8 mouse cellular contexts compared by ENCODE assay signal in the genomic region with DNA sequence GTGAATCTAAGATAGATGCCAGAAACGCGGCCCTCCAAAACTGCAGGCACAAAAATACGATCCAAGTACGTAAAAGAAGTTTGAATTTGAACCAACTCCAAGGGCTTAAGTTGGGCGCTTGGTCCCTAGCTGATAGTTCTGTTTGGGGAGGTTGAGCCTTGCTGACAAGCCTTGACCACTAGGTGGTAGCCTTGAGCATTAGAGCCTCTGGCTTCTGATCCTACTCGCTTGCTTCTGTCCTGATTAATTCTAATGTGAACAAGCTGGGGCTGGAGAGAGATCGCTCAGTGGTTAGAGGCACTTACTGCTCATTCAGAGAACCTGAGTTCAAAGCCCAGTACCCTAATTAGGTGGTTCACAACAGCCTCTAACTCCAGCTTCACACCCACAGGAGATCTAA. TPM values are rescaled to one million over a fixed set of nuclear protein-coding genes. Genes with fewer than 3 reads are reported as not detected.
A peak's percentile ranks its signal among the peaks of the same experiment; 100 is the strongest.
DNase-seq lines count a peak whose midpoint lies in the region; ATAC-seq and TF ChIP-seq lines count a peak whose summit lies in the region.

No protein-coding gene starts in this region.

- no peaks in the 10 kb centered on the region for H3K27me3 ChIP-seq in liver, embryonic 12.5 days (replicated peaks)
- peaks cover 21% of the 10 kb centered on the region; the same call in 1 of the 2 replicates for H3K27me3 ChIP-seq in embryonic facial prominence, embryonic 10.5 days (replicated peaks; ENCODE audit: low read depth, poor library complexity, severe bottlenecking)
- H3K27me3 ChIP-seq in testis, adult 2 months (ENCODE audit: control insufficient read depth, insufficient read depth, low read length): no peaks in the 10 kb centered on the region

- no peak overlapping the region for H3K9ac ChIP-seq in liver, embryonic 12.5 days

- no peaks in the 10 kb centered on the region for H3K4me1 ChIP-seq in liver, embryonic 12.5 days
- no peaks in the 10 kb centered on the region; the same call in 1 of the 2 replicates for H3K4me1 ChIP-seq in embryonic facial prominence, embryonic 10.5 days
- no peaks in the 10 kb centered on the region for H3K4me1 ChIP-seq in testis, adult 2 months (ENCODE audit: control insufficient read depth, insufficient read depth, low read length)

- peak; percentile 68; the same call in 1 of the 2 replicates for TF ChIP-seq CTCF in testis, adult 2 months (IDR thresholded peaks at IDR 0.05; ENCODE audit: control insufficient read depth, insufficient read depth, insufficient replicate concordance, low read depth, low read length)

- no peak for ATAC-seq in liver, embryonic 12.5 days

- peak; percentile 46 for DNase-seq in liver
- peak; percentile 76 for DNase-seq in adrenal gland, postnatal 10 days
- peak; percentile 68 for DNase-seq in embryonic facial prominence, embryonic 10.5 days (ENCODE audit: low spot score)
- DNase-seq in heart, postnatal 4 days: peak; percentile 69
- peak; percentile 27 for DNase-seq in left cerebral cortex, adult 11 months (ENCODE audit: low spot score)
- DNase-seq in mesoderm, embryonic 11.5 days (ENCODE audit: low read depth, low spot score): peak; percentile 78

- H3K27ac ChIP-seq in liver, embryonic 12.5 days: no peak overlapping the region
- no peak overlapping the region for H3K27ac ChIP-seq in embryonic facial prominence, embryonic 10.5 days (replicated peaks)
- no peak overlapping the region for H3K27ac ChIP-seq in testis, adult 2 months (ENCODE audit: control insufficient read depth, insufficient read depth, low read depth, low read length)

- no peaks in the 10 kb centered on the region for H3K36me3 ChIP-seq in liver, embryonic 12.5 days
- H3K36me3 ChIP-seq in embryonic facial prominence, embryonic 10.5 days (replicated peaks): no peaks in the 10 kb centered on the region
- H3K36me3 ChIP-seq in testis, adult 2 months (ENCODE audit: control insufficient read depth, insufficient read depth, low read length): no peaks in the 10 kb centered on the region

- H3K4me3 ChIP-seq in liver, embryonic 12.5 days: no peak overlapping the region
- H3K4me3 ChIP-seq in embryonic facial prominence, embryonic 10.5 days: no peak overlapping the region
- no peak overlapping the region for H3K4me3 ChIP-seq in testis, adult 2 months (ENCODE audit: control insufficient read depth, low read depth, low read length)

- TF ChIP-seq POLR2A in testis, adult 2 months (IDR thresholded peaks at IDR 0.05; ENCODE audit: control insufficient read depth, low read depth, low read length): no peak

- no peaks in the 10 kb centered on the region for H3K9me3 ChIP-seq in liver, embryonic 12.5 days (replicated peaks)
- no peaks in the 10 kb centered on the region for H3K9me3 ChIP-seq in embryonic facial prominence, embryonic 10.5 days

- 16% methylated on average over 7 of the region's 7 CpGs for WGBS in liver, embryonic 12.5 days (ENCODE audit: insufficient replicate concordance)
- 26% methylated on average over 7 of the region's 7 CpGs for WGBS in embryonic facial prominence, embryonic 10.5 days

- H3K4me2 ChIP-seq in liver, embryonic 12.5 days: no peak overlapping the region

RNA-seq across cellular contexts. Expression of a gene that starts 23.9 kb away (rescaled TPM):
- not detected in 2 replicates for polyA plus RNA-seq in liver, embryonic 12.5 days (2016; fragmentation: Nextera tagmentation; extraction: Ambion mirVana)
- total RNA-seq in adrenal gland, postnatal 10 days (2021): under 1 TPM in 1 of 2 experiments, not detected in 1; 0.64 TPM
- polyA plus RNA-seq in embryonic facial prominence, embryonic 10.5 days (2016; fragmentation: Nextera tagmentation; extraction: Ambion mirVana): 1.2 and 2.1 TPM in 2 replicates
- not detected for total RNA-seq in heart, postnatal 4 days (2021)
- polyA plus RNA-seq in testis, adult 2 months (2012; rRNA removed): 235 and 246 TPM in 2 replicates

Comparison
In these comparisons a context has a peak if more than half of its experiments do, and no peak if none do; other contexts are left out.
1. DNase-seq: peak in every context shown above with its lines; median percentile 78 in mesoderm, embryonic 11.5 days; 76 in adrenal gland, postnatal 10 days; 69 in heart, postnatal 4 days; 68 in embryonic facial prominence, embryonic 10.5 days; 46 in liver; 27 in left cerebral cortex, adult 11 months.
2. RNA of a gene that starts 23.9 kb away (polyA plus RNA-seq): 235 to 246 TPM in testis, adult 2 months; 1.2 to 2.1 TPM in embryonic facial prominence, embryonic 10.5 days and not detected in liver, embryonic 12.5 days; every median in the first group is over 10 times any median in the second.